Mouse (Mus musculus): ENCODE data around the gene Ern2. TPM values are rescaled to one million over a fixed set of nuclear protein-coding genes. Genes with fewer than 3 reads are reported as not detected.
A peak's percentile ranks its signal among the peaks of the same experiment; 100 is the strongest.

Ern2 gene
- polyA plus RNA-seq (2012; rRNA removed) (0.05 TPM in 1 of 2 replicates, not detected in the other), polyA plus RNA-seq (2014; fragmentation: Nextera tagmentation; extraction: Ambion mirVana) (not detected in 2 replicates)

GRCm38 (mm10) chr7:122186043-122186442, at the start of gene Ern2:
Ern2 (minus strand) TSS chr7:122186207.
- no peak for DNase-seq (ENCODE audit: low spot score)
- TF ChIP-seq POLR2A (IDR thresholded peaks at IDR 0.05; ENCODE audit: borderline replicate concordance, extremely low read depth, insufficient read depth, insufficient read length), result no peak
- H3K9me3 ChIP-seq (ENCODE audit: control insufficient read depth, low read length), result no peaks in the 10 kb centered on the region
- peaks cover 4% of the 10 kb centered on the region; the same call in 1 of the 2 replicates for H3K4me1 ChIP-seq (ENCODE audit: control insufficient read depth, insufficient read depth, low read length)
- peak within 1 kb of the TSS; percentile 13; the same call in 1 of the 2 replicates for H3K4me2 ChIP-seq (replicated peaks; ENCODE audit: low read depth, low read length, severe bottlenecking)
- H3K27ac ChIP-seq (replicated peaks; ENCODE audit: low read depth, low read length), result no peak within 1 kb of the TSS
- ATAC-seq (ENCODE audit: low FRiP score, low read depth), result no peak
- no peak within 1 kb of the TSS for H3K9ac ChIP-seq (ENCODE audit: low read depth, low read length, severe bottlenecking)
- no peaks in the 10 kb centered on the region for H3K27me3 ChIP-seq (ENCODE audit: control insufficient read depth, insufficient read depth, low read length)
- WGBS, result 17% methylated on average over 10 of the region's 17 CpGs
- H3K4me3 ChIP-seq (replicated peaks; ENCODE audit: low read length), result no peak within 1 kb of the TSS
- H3K36me3 ChIP-seq (ENCODE audit: control insufficient read depth, insufficient read depth, low read length), result no peaks in the 10 kb centered on the region

DNA sequence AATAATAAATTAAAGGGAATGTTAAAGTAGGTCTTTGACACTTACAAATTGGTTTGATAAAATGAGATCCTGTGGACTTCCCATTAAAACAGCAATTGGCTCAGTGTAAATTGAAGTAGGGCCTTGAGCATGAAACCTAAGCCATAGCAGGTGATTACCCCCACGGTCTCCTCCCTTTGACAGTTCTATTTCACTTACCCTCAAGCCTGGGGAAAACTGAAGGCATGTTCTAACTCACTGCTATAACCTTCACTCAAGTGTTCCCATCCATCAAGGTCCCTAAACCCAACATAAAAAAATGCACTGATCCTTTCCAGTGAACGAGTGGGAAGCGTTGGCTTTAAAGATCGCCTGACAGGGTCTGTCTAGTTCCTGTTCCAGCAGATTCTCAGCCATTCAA, 44.9 kb upstream of the Ern2 start:
- H3K9ac ChIP-seq (ENCODE audit: low read depth, low read length, severe bottlenecking), result no peak overlapping the region
- TF ChIP-seq POLR2A (IDR thresholded peaks at IDR 0.05; ENCODE audit: borderline replicate concordance, extremely low read depth, insufficient read depth, insufficient read length), result no peak
- DNase-seq (ENCODE audit: low spot score), result no peak
- H3K27ac ChIP-seq (replicated peaks; ENCODE audit: low read depth, low read length), result no peak overlapping the region
- H3K36me3 ChIP-seq (ENCODE audit: control insufficient read depth, insufficient read depth, low read length), result no peaks in the 10 kb centered on the region
- no peak for ATAC-seq (ENCODE audit: low FRiP score, low read depth)
- H3K4me1 ChIP-seq (ENCODE audit: control insufficient read depth, insufficient read depth, low read length), result no peaks in the 10 kb centered on the region
- WGBS, result 63% methylated on average over 4 of the region's 4 CpGs
- H3K4me3 ChIP-seq (replicated peaks; ENCODE audit: low read length), result no peak overlapping the region
- no peaks in the 10 kb centered on the region for H3K9me3 ChIP-seq (ENCODE audit: control insufficient read depth, low read length)
- no peak overlapping the region for H3K4me2 ChIP-seq (replicated peaks; ENCODE audit: low read depth, low read length, severe bottlenecking)
- H3K27me3 ChIP-seq (ENCODE audit: control insufficient read depth, insufficient read depth, low read length), result no peaks in the 10 kb centered on the region

DNA sequence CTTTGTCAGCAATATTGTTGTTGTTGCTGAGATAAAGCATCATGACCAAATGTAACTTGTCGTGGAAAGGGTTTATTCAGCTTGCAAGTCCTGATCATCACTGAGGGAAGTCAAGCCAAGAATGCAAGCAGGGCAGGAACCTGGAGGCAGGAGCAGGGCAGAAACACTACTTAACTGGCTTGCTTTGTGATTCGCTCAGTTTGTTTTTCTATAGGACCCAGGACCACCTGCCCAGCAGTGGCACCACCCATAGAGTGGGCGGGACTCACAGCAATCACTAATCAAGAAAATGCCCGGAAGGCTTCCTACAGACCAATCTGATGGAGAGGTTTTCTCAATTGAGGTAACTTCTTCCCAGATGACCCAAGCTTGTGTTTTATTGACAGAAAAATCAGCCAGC, 43.9 kb upstream of the Ern2 start:
- H3K9me3 ChIP-seq (ENCODE audit: control insufficient read depth, low read length), result no peaks in the 10 kb centered on the region
- H3K4me3 ChIP-seq (replicated peaks; ENCODE audit: low read length), result no peak overlapping the region
- no peaks in the 10 kb centered on the region for H3K4me1 ChIP-seq (ENCODE audit: control insufficient read depth, insufficient read depth, low read length)
- DNase-seq (ENCODE audit: low spot score), result no peak
- no peak overlapping the region for H3K4me2 ChIP-seq (replicated peaks; ENCODE audit: low read depth, low read length, severe bottlenecking)
- no peak for TF ChIP-seq POLR2A (IDR thresholded peaks at IDR 0.05; ENCODE audit: borderline replicate concordance, extremely low read depth, insufficient read depth, insufficient read length)
- no peaks in the 10 kb centered on the region for H3K27me3 ChIP-seq (ENCODE audit: control insufficient read depth, insufficient read depth, low read length)
- H3K9ac ChIP-seq (ENCODE audit: low read depth, low read length, severe bottlenecking), result no peak overlapping the region
- no peaks in the 10 kb centered on the region for H3K36me3 ChIP-seq (ENCODE audit: control insufficient read depth, insufficient read depth, low read length)
- ATAC-seq (ENCODE audit: low FRiP score, low read depth), result no peak
- WGBS, result 58% methylated on average over 4 of the region's 4 CpGs
- H3K27ac ChIP-seq (replicated peaks; ENCODE audit: low read depth, low read length), result no peak overlapping the region

- Histone ChIP-seq H3K36me3 (ENCODE audit: control insufficient read depth, insufficient read depth, low read length) (no peaks in the 10 kb centered on the region), H3K9me3 (ENCODE audit: control insufficient read depth, low read length) (no peaks in the 10 kb centered on the region), H3K4me1 (ENCODE audit: control insufficient read depth, insufficient read depth, low read length) (no peaks in the 10 kb centered on the region), H3K27me3 (ENCODE audit: control insufficient read depth, insufficient read depth, low read length) (no peaks in the 10 kb centered on the region), H3K27ac (replicated peaks; ENCODE audit: low read depth, low read length) (no peak overlapping the region), H3K4me3 (replicated peaks; ENCODE audit: low read length) (no peak overlapping the region), H3K4me2 (replicated peaks; ENCODE audit: low read depth, low read length, severe bottlenecking) (no peak overlapping the region), H3K9ac (ENCODE audit: low read depth, low read length, severe bottlenecking) (no peak overlapping the region)
- ATAC-seq (ENCODE audit: low FRiP score, low read depth) (no peak), DNase-seq (ENCODE audit: low spot score) (no peak)
- 53% methylated on average over 3 of the region's 3 CpGs for whole genome bisulfite sequencing
- no peak for TF ChIP-seq POLR2A (IDR thresholded peaks at IDR 0.05; ENCODE audit: borderline replicate concordance, extremely low read depth, insufficient read depth, insufficient read length)
Observed at GRCm38 (mm10) chr7:122229306-122229705, 43.3 kb upstream of the Ern2 start.

DNA sequence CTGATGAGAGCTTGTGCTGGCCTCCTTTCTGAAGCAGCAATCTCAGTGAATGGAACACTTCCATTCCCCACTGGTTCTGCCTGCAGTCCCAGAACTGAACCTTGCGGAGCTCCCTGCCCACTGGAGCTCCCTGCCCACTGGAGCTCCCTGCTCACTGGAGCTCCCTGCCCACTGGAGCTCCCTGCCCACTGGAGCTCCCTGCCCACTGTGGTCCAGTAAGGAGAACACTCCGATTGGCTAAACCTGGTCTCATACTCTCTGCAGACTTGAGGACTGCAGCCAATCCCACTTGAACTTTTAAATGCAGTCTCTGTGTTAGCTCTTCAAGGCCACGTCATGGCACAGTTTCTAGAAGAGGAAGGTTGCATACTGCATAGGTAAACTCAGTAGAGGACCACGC, 40.7 kb upstream of the Ern2 start:
- no peaks in the 10 kb centered on the region for H3K9me3 ChIP-seq (ENCODE audit: control insufficient read depth, low read length)
- H3K27ac ChIP-seq (replicated peaks; ENCODE audit: low read depth, low read length), result no peak overlapping the region
- ATAC-seq (ENCODE audit: low FRiP score, low read depth) (no peak), DNase-seq (ENCODE audit: low spot score) (no peak)
- H3K4me1 ChIP-seq (ENCODE audit: control insufficient read depth, insufficient read depth, low read length), result no peaks in the 10 kb centered on the region
- H3K36me3 ChIP-seq (ENCODE audit: control insufficient read depth, insufficient read depth, low read length), result no peaks in the 10 kb centered on the region
- 83% methylated on average over 4 of the region's 4 CpGs for WGBS
- no peak overlapping the region for H3K4me3 ChIP-seq (replicated peaks; ENCODE audit: low read length)
- no peak for TF ChIP-seq POLR2A (IDR thresholded peaks at IDR 0.05; ENCODE audit: borderline replicate concordance, extremely low read depth, insufficient read depth, insufficient read length)
- no peak overlapping the region for H3K4me2 ChIP-seq (replicated peaks; ENCODE audit: low read depth, low read length, severe bottlenecking)
- H3K9ac ChIP-seq (ENCODE audit: low read depth, low read length, severe bottlenecking), result no peak overlapping the region
- H3K27me3 ChIP-seq (ENCODE audit: control insufficient read depth, insufficient read depth, low read length), result no peaks in the 10 kb centered on the region
